Mouse (Mus musculus) spleen, adult 2 months (tissue): ENCODE data around the gene Exosc5. TPM values are rescaled to one million over a fixed set of nuclear protein-coding genes. Genes with fewer than 3 reads are reported as not detected.

Source experiments
- DNase-seq, 2 experiments: peaks; one replicate each; pipeline versions ENCODE4 v3.0.0 to v3.0.0-alpha.2; 2012 to 2021; ENCODE audit warnings: low spot score in 2 of 2, low read depth in 1 of 2
- H3K27ac ChIP-seq: fragments of 200-500 bp; 2 replicates; pipeline ENCODE4 v1.5.1; 2012; ENCODE audit warnings: low read length, inconsistent platforms; ENCODE audit not compliant: insufficient read depth
- H3K27me3 ChIP-seq: fragments of 200-500 bp; 2 replicates; pipeline ENCODE4 v1.6.1; 2012; ENCODE audit warnings: mild to moderate bottlenecking, moderate library complexity, low read length, inconsistent platforms; ENCODE audit not compliant: control insufficient read depth, insufficient read depth
- H3K36me3 ChIP-seq: fragments of 200-500 bp; 2 replicates; pipeline ENCODE4 v1.6.1; 2012; ENCODE audit warnings: mild to moderate bottlenecking, low read length, inconsistent platforms; ENCODE audit not compliant: control insufficient read depth, insufficient read depth
- H3K4me1 ChIP-seq: fragments of 200-500 bp; 2 replicates; pipeline ENCODE4 v1.6.1; 2011; ENCODE audit warnings: inconsistent platforms; ENCODE audit not compliant: control insufficient read depth, insufficient read depth, insufficient read length
- H3K4me3 ChIP-seq: fragments of 200-500 bp; 2 replicates; pipeline ENCODE4 v1.5.1; 2011; ENCODE audit warnings: mild to moderate bottlenecking, inconsistent platforms; ENCODE audit not compliant: insufficient read depth, insufficient read length; ENCODE audit errors: extremely low read depth
- CTCF ChIP-seq: fragments of 200-500 bp; IDR thresholded peaks from 2 replicates; pipeline ENCODE4 v1.5.1; 2011; ENCODE audit warnings: mild to moderate bottlenecking, inconsistent platforms; ENCODE audit not compliant: insufficient read depth, insufficient read length, insufficient replicate concordance; ENCODE audit errors: extremely low read depth
- POLR2A ChIP-seq: fragments of 200-500 bp; IDR thresholded peaks from 2 replicates; pipeline ENCODE4 v1.6.1; 2011; ENCODE audit warnings: low read depth, low read length, inconsistent platforms
- WGBS: fragments of 180-500 bp; shearing (Covaris S2); methylation state at CpG from one replicate; pipeline ENCODE4 v1.1.7; 2018; 5-methylcytosine and 5-hydroxymethylcytosine counted together
- polyA plus RNA-seq: library from polyadenylated mRNA; depleted of rRNA; stranded (reverse); fragments of >200 nt; gene quantifications from 2 replicates; pipeline ENCODE4 v1.2.3, GENCODE M21; 2012

The Exosc5 gene
- polyA plus RNA-seq, 1 experiment = 79.5 TPM

GRCm38 (mm10) chr7:25624851-25625250, 34.1 kb upstream of the Exosc5 start:
- peaks cover 33% of the 10 kb centered on the region for H3K36me3 ChIP-seq
- TF ChIP-seq CTCF (no peak), POLR2A (no peak)
- no peaks in the 10 kb centered on the region for H3K27me3 ChIP-seq
- H3K27ac ChIP-seq = peak overlapping the region; percentile 49
- DNase-seq = no peak
- WGBS = 56% methylated on average over 5 of the region's 5 CpGs
- H3K4me3 ChIP-seq = no peak overlapping the region
- peaks cover 19% of the 10 kb centered on the region for H3K4me1 ChIP-seq

GRCm38 (mm10) chr7:25625594-25626250, 33.2 kb upstream of the Exosc5 start:
- no peak overlapping the region for H3K27ac ChIP-seq
- peaks cover 20% of the 10 kb centered on the region for H3K4me1 ChIP-seq
- WGBS = 85% methylated on average over 10 of the region's 10 CpGs
- no peak overlapping the region for H3K4me3 ChIP-seq
- peaks cover 40% of the 10 kb centered on the region for H3K36me3 ChIP-seq
- TF ChIP-seq POLR2A = no peak
- peak; percentile 48; the same call in 1 of the 2 replicates for TF ChIP-seq CTCF
- DNase-seq = peak in 1 of 2 experiments; percentile 61
- no peaks in the 10 kb centered on the region for H3K27me3 ChIP-seq

- 21% methylated on average over 29 of the region's 29 CpGs for WGBS
- peak in 1 of 2 experiments; percentile 56 for DNase-seq
- peak within 1 kb of the TSS; percentile 63 for H3K4me3 ChIP-seq
- H3K27ac ChIP-seq = peak within 1 kb of the TSS; percentile 79
- no peak for TF ChIP-seq CTCF
- no peak for TF ChIP-seq POLR2A
- H3K27me3 ChIP-seq = no peaks in the 10 kb centered on the region
- peaks cover 21% of the 10 kb centered on the region for H3K4me1 ChIP-seq
- H3K36me3 ChIP-seq = peaks cover 40% of the 10 kb centered on the region
These were observed 32.2 kb upstream of the Exosc5 start, which contains the start of gene B3gnt8 for GRCm38 (mm10) chr7:25626509-25627430. Gene B3gnt8 (plus strand): TSS chr7:25626654.

- TF ChIP-seq CTCF (no peak), POLR2A (no peak; the same call in 1 of the 2 replicates)
- 19% methylated on average over 38 of the region's 38 CpGs for WGBS
- Histone ChIP-seq H3K27ac (peak overlapping the region; percentile 79), H3K27me3 (no peaks in the 10 kb centered on the region), H3K36me3 (peaks cover 34% of the 10 kb centered on the region), H3K4me3 (peak overlapping the region; percentile 63), H3K4me1 (peaks cover 30% of the 10 kb centered on the region)
- peak in 1 of 2 experiments; percentile 62 for DNase-seq
These were observed 31.3 kb upstream of the Exosc5 start for GRCm38 (mm10) chr7:25627431-25628322.

- peak overlapping the region; percentile 63 for H3K4me3 ChIP-seq
- peak overlapping the region; percentile 75 for H3K27ac ChIP-seq
- H3K36me3 ChIP-seq = peaks cover 33% of the 10 kb centered on the region
- H3K4me1 ChIP-seq = peaks cover 36% of the 10 kb centered on the region
- no peaks in the 10 kb centered on the region for H3K27me3 ChIP-seq
- TF ChIP-seq POLR2A (no peak), CTCF (no peak)
- DNase-seq = no peak
- 77% methylated on average over 8 of the region's 8 CpGs for WGBS
These were observed 30.7 kb upstream of the Exosc5 start for GRCm38 (mm10) chr7:25628323-25628620.

GRCm38 (mm10) chr7:25632679-25633078, 26.3 kb upstream of the Exosc5 start:
- H3K27ac ChIP-seq = peak overlapping the region; percentile 86
- H3K4me1 ChIP-seq = peaks cover 53% of the 10 kb centered on the region
- H3K27me3 ChIP-seq = no peaks in the 10 kb centered on the region
- peaks cover 23% of the 10 kb centered on the region for H3K36me3 ChIP-seq
- H3K4me3 ChIP-seq = no peak overlapping the region
- WGBS = 8% methylated on average over 5 of the region's 5 CpGs
- no peak for DNase-seq
- no peak for TF ChIP-seq CTCF
- no peak for TF ChIP-seq POLR2A
